Mouse (Mus musculus) heart, adult 2 months (tissue): ENCODE data around the gene Rpl32. TPM values are rescaled to one million over a fixed set of nuclear protein-coding genes. Genes with fewer than 3 reads are reported as not detected.

Experiments
- DNase-seq, 2 experiments: peaks; one replicate each; pipeline ENCODE4 v3.0.0; 2021
- H3K27ac ChIP-seq: fragments of 200-600 bp; 2 replicates; pipeline ENCODE4 v1.8.1; 2022
- H3K27me3 ChIP-seq: fragments of 200-500 bp; 2 replicates; pipeline ENCODE4 v1.6.1; 2012; ENCODE audit warnings: mild to moderate bottlenecking, low read length, inconsistent platforms, mixed read lengths; ENCODE audit not compliant: control insufficient read depth, insufficient read depth
- H3K36me3 ChIP-seq: fragments of 200-500 bp; 2 replicates; pipeline ENCODE4 v1.6.1; 2012; ENCODE audit warnings: low read length, inconsistent platforms; ENCODE audit not compliant: control insufficient read depth, insufficient read depth
- H3K4me1 ChIP-seq: fragments of 200-500 bp; 2 replicates; pipeline ENCODE4 v1.6.1; 2011; ENCODE audit warnings: low read length; ENCODE audit not compliant: control insufficient read depth, insufficient read depth
- H3K4me3 ChIP-seq: fragments of 200-600 bp; 2 replicates; pipeline ENCODE4 v1.8.1; 2022
- H3K79me2 ChIP-seq: fragments of 200-500 bp; replicated peaks from 2 replicates; pipeline ENCODE4 v1.6.1; 2012; ENCODE audit warnings: mild to moderate bottlenecking, inconsistent platforms, low read length, moderate library complexity, mixed read lengths; ENCODE audit not compliant: control insufficient read depth, insufficient read depth
- H3K9ac ChIP-seq: fragments of 200-500 bp; 2 replicates; pipeline ENCODE4 v1.6.1; 2012; ENCODE audit warnings: low read depth, mild to moderate bottlenecking, control low read depth, inconsistent platforms, low read length, mixed read lengths
- CTCF ChIP-seq: fragments of 200-600 bp; IDR thresholded peaks from 2 replicates; pipeline ENCODE4 v1.8.1; 2022; ENCODE audit warnings: antibody characterized with exemption, mild to moderate bottlenecking, moderate library complexity
- EP300 ChIP-seq: fragments of 200-500 bp; IDR thresholded peaks from 2 replicates; pipeline ENCODE4 v1.6.1; 2011; ENCODE audit warnings: low read depth, low read length, control low read depth; ENCODE audit not compliant: insufficient read depth
- POLR2A ChIP-seq: fragments of 200-500 bp; IDR thresholded peaks from 2 replicates; pipeline ENCODE4 v1.6.1; 2011; ENCODE audit warnings: mild to moderate bottlenecking, low read depth, low read length, control low read depth; ENCODE audit not compliant: insufficient read depth
- WGBS: fragments of 180-500 bp; shearing (Covaris S2); methylation state at CpG from one replicate; pipeline ENCODE4 v1.1.7; 2018; 5-methylcytosine and 5-hydroxymethylcytosine counted together
- intact Hi-C: fragments of 180-260 bp; cut with DNase I; formaldehyde crosslinking; loops from one replicate; pipeline ENCODE4 v1.15.1; 2025
- microRNA-seq, 2 experiments: library from miRNA; unstranded; fragments of <30 nt; microRNA quantifications; one replicate each; pipeline ENCODE4 v1.2.0; 2021
- polyA plus RNA-seq: library from polyadenylated mRNA; depleted of rRNA; stranded (reverse); fragments of >200 nt; gene quantifications from 2 replicates; pipeline ENCODE4 v1.2.3, GENCODE M21; 2012; rRNA removed
- total RNA-seq, 2 experiments: library from RNA; stranded (reverse); gene quantifications; 2 replicates each; pipeline ENCODE4 v1.2.3; 2021

The Rpl32 gene
- total and polyA plus RNA-seq, 3 experiments, result 328 to 679 (median 579) TPM

GRCm38 (mm10) chr6:115759461-115759860 is 49.1 kb downstream of the Rpl32 start:
- H3K27me3 ChIP-seq, result no peaks in the 10 kb centered on the region
- no peaks in the 10 kb centered on the region for H3K36me3 ChIP-seq
- no peak for DNase-seq
- TF ChIP-seq CTCF, result no peak
- TF ChIP-seq POLR2A, result no peak
- TF ChIP-seq EP300, result no peak
- H3K4me3 ChIP-seq, result no peak overlapping the region
- no peak overlapping the region for H3K9ac ChIP-seq
- H3K79me2 ChIP-seq, result no peaks in the 10 kb centered on the region
- intact Hi-C loops, result no loop called here
- peaks cover 2% of the 10 kb centered on the region; the same call in 1 of the 2 replicates for H3K4me1 ChIP-seq
- no peak overlapping the region for H3K27ac ChIP-seq
- WGBS, result 44% methylated on average over 5 of the region's 5 CpGs

DNA sequence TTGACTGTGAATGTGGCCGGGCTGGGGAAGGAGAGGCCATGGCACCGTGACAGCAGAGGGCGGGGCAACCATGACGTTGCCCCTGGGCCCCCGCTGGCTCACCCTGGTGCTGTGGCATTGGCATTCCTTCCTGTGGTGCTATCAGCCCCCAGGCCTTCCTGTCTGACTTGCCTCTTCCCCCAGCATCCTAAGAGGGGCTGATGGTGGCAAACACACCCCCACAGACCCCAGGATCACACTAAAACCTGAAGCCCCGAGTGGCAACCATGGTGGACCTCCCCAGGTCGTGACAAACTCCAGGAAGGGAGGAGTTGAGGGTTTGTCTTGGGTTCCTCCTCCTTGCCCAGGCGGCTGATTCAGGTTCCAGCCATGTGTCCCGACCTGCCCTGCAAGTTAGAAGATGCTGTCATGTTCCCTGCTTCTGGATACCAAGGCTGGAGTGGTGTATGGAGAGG is 49.5 kb downstream of the Rpl32 start:
- H3K4me3 ChIP-seq, result no peak overlapping the region
- 40% methylated on average over 9 of the region's 9 CpGs for WGBS
- intact Hi-C loops, result no loop called here
- peaks cover 2% of the 10 kb centered on the region; the same call in 1 of the 2 replicates for H3K4me1 ChIP-seq
- H3K9ac ChIP-seq, result no peak overlapping the region
- DNase-seq, result no peak
- TF ChIP-seq POLR2A, result no peak
- TF ChIP-seq EP300, result no peak
- TF ChIP-seq CTCF, result no peak
- no peak overlapping the region for H3K27ac ChIP-seq
- no peaks in the 10 kb centered on the region for H3K36me3 ChIP-seq
- no peaks in the 10 kb centered on the region for H3K79me2 ChIP-seq
- H3K27me3 ChIP-seq, result no peaks in the 10 kb centered on the region

- Histone ChIP-seq H3K27me3 (no peaks in the 10 kb centered on the region), H3K36me3 (no peaks in the 10 kb centered on the region), H3K9ac (no peak overlapping the region), H3K4me1 (no peaks in the 10 kb centered on the region), H3K79me2 (no peaks in the 10 kb centered on the region), H3K27ac (no peak overlapping the region), H3K4me3 (no peak overlapping the region)
- WGBS, result 37% methylated on average over 7 of the region's 7 CpGs
- TF ChIP-seq EP300, result no peak
- no peak for TF ChIP-seq CTCF
- no peak for TF ChIP-seq POLR2A
- DNase-seq, result no peak
- intact Hi-C loops, result no loop called here
Observed at GRCm38 (mm10) chr6:115755536-115755935, 53.0 kb downstream of the Rpl32 start.

Small RNA genes within 50 kb of the gene (microRNA-seq; reads per million reads assigned to microRNA genes)
- 0 reads per million in 2 experiments for gene Mir7660

Other genes with a start within 250 kb of the Rpl32 start
- under 1 TPM; 0.55 to 0.84 TPM for gene Mkrn2os, start 216.2 kb downstream of the Rpl32 start, total RNA-seq
- 1.9 and 2.3 TPM in 2 replicates for gene Mkrn2os, start 216.2 kb downstream of the Rpl32 start, polyA plus RNA-seq
- 10 to 100 TPM; 36.4 to 45.2 TPM for gene Mkrn2, start 206.8 kb downstream of the Rpl32 start, total RNA-seq
- 105 and 119 TPM in 2 replicates for gene Mkrn2, start 206.8 kb downstream of the Rpl32 start, polyA plus RNA-seq
- 100 to 1,000 TPM; 103 to 109 TPM for gene Raf1, start 132.1 kb downstream of the Rpl32 start, total RNA-seq
- gene Raf1, start 132.1 kb downstream of the Rpl32 start, polyA plus RNA-seq, result 145 and 186 TPM in 2 replicates
- gene Tmem40, start 46.3 kb downstream of the Rpl32 start, total RNA-seq, result 1 to 10 TPM in 1 of 2 experiments, not detected in 1; 2.4 TPM
- gene Tmem40, start 46.3 kb downstream of the Rpl32 start, polyA plus RNA-seq, result 0.47 and 0.92 TPM in 2 replicates
- 10 to 100 TPM; 69.3 to 77.2 TPM for gene Cand2, start 34.2 kb downstream of the Rpl32 start, total RNA-seq
- 59.0 and 68.4 TPM in 2 replicates for gene Cand2, start 34.2 kb downstream of the Rpl32 start, polyA plus RNA-seq
- gene Efcab12, start 29.7 kb upstream of the Rpl32 start, total RNA-seq, result under 1 TPM; 0.16 to 0.26 TPM
- 0.06 and 0.14 TPM in 2 replicates for gene Efcab12, start 29.7 kb upstream of the Rpl32 start, polyA plus RNA-seq
- 1 to 10 TPM in 1 of 2 experiments, under 1 TPM in 1; 0.93 to 1.5 TPM for gene Mbd4, start 44.6 kb upstream of the Rpl32 start, total RNA-seq
- 1.2 and 1.5 TPM in 2 replicates for gene Mbd4, start 44.6 kb upstream of the Rpl32 start, polyA plus RNA-seq
- 1 to 10 TPM; 6.6 to 7.3 TPM for gene Ift122, start 44.7 kb upstream of the Rpl32 start, total RNA-seq
- 12.8 and 15.2 TPM in 2 replicates for gene Ift122, start 44.7 kb upstream of the Rpl32 start, polyA plus RNA-seq
- under 1 TPM in 1 of 2 experiments, not detected in 1; 0.23 TPM for gene Rho, start 123.0 kb upstream of the Rpl32 start, total RNA-seq
- gene Rho, start 123.0 kb upstream of the Rpl32 start, polyA plus RNA-seq, result 0.44 and 1.3 TPM in 2 replicates
- gene H1foo, start 136.2 kb upstream of the Rpl32 start, total RNA-seq, result not detected
- not detected in 2 replicates for gene H1foo, start 136.2 kb upstream of the Rpl32 start, polyA plus RNA-seq
- 10 to 100 TPM; 58.8 to 90.6 TPM for gene Plxnd1, start 186.3 kb upstream of the Rpl32 start, total RNA-seq
- gene Plxnd1, start 186.3 kb upstream of the Rpl32 start, polyA plus RNA-seq, result 79.9 and 102 TPM in 2 replicates